Mouse (Mus musculus) embryonic facial prominence, embryonic 13.5 days (tissue): Measurements from ENCODE around the gene Nfkbib. TPM values are rescaled to one million over a fixed set of nuclear protein-coding genes. Genes with fewer than 3 reads are reported as not detected.

Experiments
- ATAC-seq: fragments of 200-750 bp; cut with Nextera tagmentation; 2 replicates; pipeline ENCODE4 v1.8.0; 2017; ENCODE audit warnings: low read depth; ENCODE audit not compliant: insufficient number of reproducible peaks, insufficient read depth, low FRiP score, low TSS enrichment
- H3K27ac ChIP-seq: fragments of 300-500 bp; sonication (generic); 2 replicates; pipeline ENCODE4 v1.5.1; 2015; ENCODE audit warnings: moderate library complexity, mild to moderate bottlenecking, inconsistent platforms
- H3K27me3 ChIP-seq: fragments of 300-500 bp; sonication (generic); 2 replicates; pipeline ENCODE4 v1.6.1; 2015; ENCODE audit warnings: mild to moderate bottlenecking, inconsistent platforms
- H3K36me3 ChIP-seq: fragments of 300-500 bp; sonication (generic); 2 replicates; pipeline ENCODE4 v1.6.1; 2015; ENCODE audit warnings: mild to moderate bottlenecking, inconsistent platforms
- H3K4me1 ChIP-seq: fragments of 300-500 bp; sonication (generic); 2 replicates; pipeline ENCODE4 v1.6.1; 2015; ENCODE audit warnings: inconsistent platforms
- H3K4me2 ChIP-seq: fragments of 300-500 bp; sonication (generic); 2 replicates; pipeline ENCODE4 v1.6.1; 2015; ENCODE audit warnings: moderate library complexity, mild to moderate bottlenecking, inconsistent platforms
- H3K4me3 ChIP-seq: fragments of 300-500 bp; sonication (generic); 2 replicates; pipeline ENCODE4 v1.5.1; 2015; ENCODE audit warnings: mild to moderate bottlenecking, inconsistent platforms
- H3K9ac ChIP-seq: fragments of 300-500 bp; sonication (generic); 2 replicates; pipeline ENCODE4 v1.6.1; 2015; ENCODE audit warnings: mild to moderate bottlenecking, inconsistent platforms
- H3K9me3 ChIP-seq: fragments of 300-500 bp; sonication (generic); 2 replicates; pipeline ENCODE4 v1.6.1; 2016; ENCODE audit warnings: inconsistent platforms
- WGBS: fragments of 180-500 bp; shearing (Covaris S2); methylation state at CpG from one replicate; pipeline ENCODE4 v1.1.7; 2015; ENCODE audit warnings: mixed read lengths; 5-methylcytosine and 5-hydroxymethylcytosine counted together
- polyA plus RNA-seq: library from polyadenylated mRNA; unstranded; fragments of >200 nt; fragmentation: Nextera tagmentation; extraction: Ambion mirVana; gene quantifications from 2 replicates; pipeline ENCODE4 v1.2.1, GENCODE M21; 2015

Nfkbib gene
- polyA plus RNA-seq, 1 experiment from 2014 or later, result 40.5 TPM

DNA sequence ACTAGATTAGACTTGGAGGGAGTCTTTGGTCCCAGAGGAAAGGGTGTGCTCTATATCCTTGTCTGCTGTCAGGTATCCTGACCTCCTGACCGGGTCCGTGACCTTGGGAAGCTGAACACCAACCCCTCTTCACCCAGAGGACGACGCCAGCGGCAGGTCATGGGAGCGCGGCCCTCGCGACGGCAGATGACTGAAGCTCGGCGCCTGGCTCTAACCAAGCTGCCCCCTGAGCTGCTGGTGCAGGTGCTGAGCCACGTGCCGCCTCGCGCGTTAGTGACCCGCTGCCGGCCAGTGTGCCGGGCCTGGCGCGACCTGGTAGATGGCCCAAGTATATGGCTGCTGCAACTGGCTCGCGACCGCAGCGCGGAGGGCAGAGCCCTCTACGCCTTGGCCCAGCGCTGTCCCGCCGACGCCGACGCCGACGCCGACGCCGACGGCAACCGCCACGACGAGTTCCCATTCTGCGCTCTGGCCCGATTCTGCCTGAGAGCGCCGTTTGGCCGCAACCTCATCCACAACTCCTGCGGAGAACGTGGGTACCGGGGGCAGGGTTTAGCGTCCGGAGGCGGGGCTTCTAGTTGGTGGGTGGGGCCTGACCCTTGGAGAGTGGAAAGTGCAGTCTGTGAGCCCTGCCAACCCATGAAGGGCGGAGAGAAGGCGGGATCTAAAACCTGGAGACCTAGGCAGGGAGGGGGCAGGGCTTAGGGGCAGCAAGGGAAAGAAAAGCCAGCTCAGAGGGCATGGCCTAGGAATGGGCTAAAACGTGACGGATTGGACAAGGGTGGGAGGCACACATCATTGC lies 34.8 kb downstream of the Nfkbib start:
- Histone ChIP-seq H3K4me3 (peak overlapping the region; percentile 49), H3K4me2 (peak overlapping the region; percentile 84), H3K9me3 (no peaks in the 10 kb centered on the region; the same call in 1 of the 2 replicates), H3K9ac (peak overlapping the region; percentile 69), H3K4me1 (peaks cover 12% of the 10 kb centered on the region), H3K27me3 (peaks cover 5% of the 10 kb centered on the region), H3K27ac (peak overlapping the region; percentile 16; the same call in 1 of the 2 replicates), H3K36me3 (peaks cover 36% of the 10 kb centered on the region)
- 3% methylated on average over 58 of the region's 58 CpGs for WGBS
- ATAC-seq, result peak; percentile 70

- Histone ChIP-seq H3K27ac (no peak overlapping the region), H3K9me3 (no peaks in the 10 kb centered on the region; the same call in 1 of the 2 replicates), H3K27me3 (peaks cover 5% of the 10 kb centered on the region), H3K4me1 (peaks cover 10% of the 10 kb centered on the region), H3K36me3 (peaks cover 23% of the 10 kb centered on the region), H3K4me2 (no peak overlapping the region), H3K9ac (no peak overlapping the region), H3K4me3 (no peak overlapping the region)
- ATAC-seq, result no peak
- WGBS, result 59% methylated on average over 10 of the region's 10 CpGs
Measured at GRCm38 (mm10) chr7:28727649-28728340, 39.5 kb downstream of the Nfkbib start.

- WGBS, result 7% methylated on average over 14 of the region's 14 CpGs
- H3K27me3 ChIP-seq, result no peaks in the 10 kb centered on the region
- H3K36me3 ChIP-seq, result peaks cover 23% of the 10 kb centered on the region
- H3K9me3 ChIP-seq, result no peaks in the 10 kb centered on the region; the same call in 1 of the 2 replicates
- no peak overlapping the region for H3K27ac ChIP-seq
- 0 out of 2 replicates have a peak overlapping the region, but pooled peaks have one; percentile 9 for H3K4me3 ChIP-seq
- ATAC-seq, result no peak
- H3K9ac ChIP-seq, result no peak overlapping the region
- H3K4me1 ChIP-seq, result 0 out of 2 replicates have a peak, but pooled peaks cover 4% of the 10 kb centered on the region
- peak overlapping the region; percentile 37 for H3K4me2 ChIP-seq
Measured at GRCm38 (mm10) chr7:28726600-28726999, 40.7 kb downstream of the Nfkbib start.

- H3K9me3 ChIP-seq, result no peaks in the 10 kb centered on the region
- H3K4me2 ChIP-seq, result no peak overlapping the region
- H3K4me3 ChIP-seq, result no peak overlapping the region
- 92% methylated on average over 2 of the region's 2 CpGs for WGBS
- no peaks in the 10 kb centered on the region for H3K27me3 ChIP-seq
- no peak overlapping the region for H3K9ac ChIP-seq
- H3K4me1 ChIP-seq, result 0 out of 2 replicates have a peak, but pooled peaks cover 4% of the 10 kb centered on the region
- H3K27ac ChIP-seq, result no peak overlapping the region
- ATAC-seq, result no peak
- H3K36me3 ChIP-seq, result peaks cover 13% of the 10 kb centered on the region
Measured at GRCm38 (mm10) chr7:28724613-28725012, 42.7 kb downstream of the Nfkbib start.

DNA sequence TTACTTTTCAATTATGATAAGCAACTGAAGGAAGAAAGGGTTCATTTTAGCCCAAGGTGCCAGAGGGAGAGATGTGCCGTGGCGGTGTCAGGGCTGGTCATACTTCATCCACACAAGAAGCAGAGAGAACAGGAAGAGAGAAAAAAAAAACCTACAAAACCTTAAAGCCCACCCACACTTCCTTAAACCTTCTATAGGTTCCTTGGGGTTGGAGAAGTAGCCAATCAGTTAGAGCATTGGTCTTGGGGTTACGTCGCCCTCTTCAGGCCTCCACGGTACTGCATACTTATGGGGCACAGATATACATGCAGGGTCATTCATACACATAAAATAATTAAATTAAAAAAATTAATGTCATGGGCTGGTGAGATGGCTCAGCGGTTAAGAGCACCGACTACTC lies 45.2 kb downstream of the Nfkbib start:
- Histone ChIP-seq H3K4me1 (peaks cover 13% of the 10 kb centered on the region), H3K27me3 (no peaks in the 10 kb centered on the region), H3K4me3 (no peak overlapping the region), H3K4me2 (no peak overlapping the region), H3K36me3 (peaks cover 13% of the 10 kb centered on the region), H3K9ac (no peak overlapping the region), H3K9me3 (no peaks in the 10 kb centered on the region), H3K27ac (no peak overlapping the region)
- 93% methylated on average over 7 of the region's 7 CpGs for WGBS
- ATAC-seq, result no peak

- Histone ChIP-seq H3K9ac (no peak overlapping the region), H3K27ac (no peak overlapping the region; the same call in 1 of the 2 replicates), H3K9me3 (no peaks in the 10 kb centered on the region), H3K36me3 (peaks cover 13% of the 10 kb centered on the region), H3K4me2 (no peak overlapping the region), H3K4me3 (no peak overlapping the region), H3K4me1 (peaks cover 13% of the 10 kb centered on the region), H3K27me3 (no peaks in the 10 kb centered on the region)
- 51% methylated on average over 3 of the region's 3 CpGs for WGBS
- no peak for ATAC-seq
Measured at GRCm38 (mm10) chr7:28720753-28721537, 46.4 kb downstream of the Nfkbib start.

DNA sequence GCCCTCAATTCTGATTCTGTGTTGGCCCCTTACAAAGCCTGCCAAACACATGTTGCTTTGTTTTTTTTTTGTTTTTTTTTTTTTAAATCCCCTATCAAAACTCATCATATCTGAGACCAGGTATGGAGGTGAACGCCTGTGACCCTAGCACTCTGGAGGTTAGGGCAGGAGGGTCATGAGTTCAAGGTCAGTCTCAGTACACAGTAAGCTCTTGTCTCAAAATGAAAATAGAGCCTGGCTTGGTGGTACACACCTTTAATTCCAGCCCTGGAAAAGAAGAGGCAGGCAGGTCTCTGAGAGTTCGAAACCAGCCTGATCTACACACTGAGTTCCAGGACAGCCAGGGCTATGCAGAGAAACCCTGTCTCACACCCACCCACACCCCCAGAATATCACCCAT lies 47.7 kb downstream of the Nfkbib start:
- no peaks in the 10 kb centered on the region for H3K27me3 ChIP-seq
- no peak overlapping the region for H3K4me3 ChIP-seq
- H3K9ac ChIP-seq, result no peak overlapping the region
- H3K27ac ChIP-seq, result no peak overlapping the region
- H3K36me3 ChIP-seq, result peaks cover 5% of the 10 kb centered on the region
- no peak overlapping the region for H3K4me2 ChIP-seq
- ATAC-seq, result no peak
- H3K4me1 ChIP-seq, result peaks cover 18% of the 10 kb centered on the region
- WGBS, result 76% methylated on average over 2 of the region's 2 CpGs
- H3K9me3 ChIP-seq, result no peaks in the 10 kb centered on the region

GRCm38 (mm10) chr7:28719159-28719558 lies 48.2 kb downstream of the Nfkbib start:
- Histone ChIP-seq H3K4me2 (no peak overlapping the region), H3K4me3 (no peak overlapping the region), H3K9ac (no peak overlapping the region), H3K9me3 (no peaks in the 10 kb centered on the region), H3K27me3 (no peaks in the 10 kb centered on the region), H3K27ac (no peak overlapping the region), H3K4me1 (peaks cover 23% of the 10 kb centered on the region), H3K36me3 (peaks cover under 1% of the 10 kb centered on the region; the same call in 1 of the 2 replicates)
- 48% methylated on average over 4 of the region's 4 CpGs for WGBS
- ATAC-seq, result no peak

GRCm38 (mm10) chr7:28717726-28718125 lies 49.6 kb downstream of the Nfkbib start:
- peaks cover 23% of the 10 kb centered on the region for H3K4me1 ChIP-seq
- no peaks in the 10 kb centered on the region for H3K27me3 ChIP-seq
- peak overlapping the region; percentile 52 for H3K4me3 ChIP-seq
- ATAC-seq, result no peak
- WGBS, result 67% methylated on average over 10 of the region's 10 CpGs
- H3K9me3 ChIP-seq, result no peaks in the 10 kb centered on the region
- H3K9ac ChIP-seq, result no peak overlapping the region
- peak overlapping the region; percentile 67 for H3K4me2 ChIP-seq
- no peak overlapping the region for H3K27ac ChIP-seq
- no peaks in the 10 kb centered on the region for H3K36me3 ChIP-seq

DNA sequence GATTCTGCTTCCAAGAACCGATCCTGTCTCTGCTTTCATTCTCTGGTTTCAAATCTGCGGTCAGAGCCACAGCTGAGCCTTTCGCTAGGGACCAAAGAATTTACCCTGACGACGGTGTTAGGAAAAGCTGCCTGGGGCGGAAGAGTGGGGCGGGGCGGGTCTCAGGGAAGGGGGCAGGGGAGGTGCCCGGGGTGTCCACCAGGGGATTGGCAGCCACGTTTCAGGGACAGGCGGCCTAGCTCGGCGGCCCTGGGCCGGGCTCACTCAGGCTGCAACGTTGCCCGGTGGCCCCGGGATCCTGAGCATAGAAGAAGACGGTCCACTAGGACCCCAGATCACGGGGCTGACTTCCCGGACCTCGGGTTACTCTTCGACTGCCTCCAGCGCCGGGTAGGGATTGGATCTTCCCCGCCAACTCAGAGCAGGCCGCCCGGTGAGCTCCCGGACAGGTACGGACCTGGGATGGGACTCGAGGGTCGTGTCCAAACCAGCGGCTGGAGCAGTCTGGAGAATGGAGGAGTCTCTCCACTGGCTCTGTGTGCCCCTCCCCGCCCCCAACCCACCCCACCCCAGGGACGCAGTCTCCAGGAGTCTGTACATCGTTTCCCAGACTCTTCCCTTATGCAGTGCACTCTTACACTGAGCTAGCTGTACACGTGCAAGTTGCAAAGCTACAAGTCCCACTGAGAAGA lies 50.6 kb downstream of the Nfkbib start, which contains the start of gene Fbxo17:
TSS of gene Fbxo17 (plus strand) at position 215 of the 692 bp plus-strand sequence.
- Histone ChIP-seq H3K36me3 (no peaks in the 10 kb centered on the region), H3K4me2 (peak within 1 kb of the TSS; percentile 67), H3K4me3 (peak within 1 kb of the TSS; percentile 52), H3K9ac (peak within 1 kb of the TSS; percentile 77), H3K9me3 (no peaks in the 10 kb centered on the region), H3K27me3 (no peaks in the 10 kb centered on the region), H3K4me1 (peaks cover 23% of the 10 kb centered on the region), H3K27ac (peak within 1 kb of the TSS; percentile 87)
- 1% methylated on average over 36 of the region's 36 CpGs for WGBS
- ATAC-seq, result peak; percentile 73

DNA sequence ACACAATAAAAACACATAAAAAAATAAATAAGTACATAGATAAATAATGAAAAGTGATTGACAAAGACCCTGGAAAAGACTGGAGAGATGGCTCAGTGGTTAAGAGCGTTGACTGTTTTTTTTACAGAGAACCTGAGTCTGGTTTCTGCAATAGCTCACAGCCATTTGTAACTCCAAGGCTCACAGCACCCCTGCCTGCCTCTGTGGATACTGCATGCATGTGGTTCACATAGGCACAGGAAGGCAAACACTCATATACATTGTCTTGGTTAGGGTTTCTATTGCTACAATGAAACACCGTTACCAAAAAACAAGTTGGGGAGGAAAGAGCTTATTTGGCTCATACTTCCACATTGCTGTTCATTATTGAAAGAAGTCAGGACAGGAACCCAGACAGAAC lies 51.7 kb downstream of the Nfkbib start:
- Histone ChIP-seq H3K27ac (no peak overlapping the region), H3K4me3 (no peak overlapping the region), H3K9me3 (no peaks in the 10 kb centered on the region), H3K4me2 (peak overlapping the region; percentile 67; the same call in 1 of the 2 replicates), H3K36me3 (no peaks in the 10 kb centered on the region), H3K4me1 (peaks cover 23% of the 10 kb centered on the region), H3K9ac (no peak overlapping the region), H3K27me3 (no peaks in the 10 kb centered on the region)
- ATAC-seq, result no peak
- 94% methylated on average over 2 of the region's 2 CpGs for WGBS
